Mouse (Mus musculus) cerebellum, postnatal 10 days (tissue): ENCODE results near the gene Zbtb18.
A peak's percentile ranks its signal among the peaks of the same experiment; 100 is the strongest.

Source experiments
- DNase-seq, 2 experiments: peaks; one replicate each; pipeline ENCODE4 v3.0.0; 2021; ENCODE audit warnings: mixed read lengths in 2 of 2

The Zbtb18 gene

GRCm38 (mm10) chr1:177447541-177448111 is 5.5 kb downstream of the Zbtb18 start:
- peak; percentile 75 to 79 for DNase-seq

DNA sequence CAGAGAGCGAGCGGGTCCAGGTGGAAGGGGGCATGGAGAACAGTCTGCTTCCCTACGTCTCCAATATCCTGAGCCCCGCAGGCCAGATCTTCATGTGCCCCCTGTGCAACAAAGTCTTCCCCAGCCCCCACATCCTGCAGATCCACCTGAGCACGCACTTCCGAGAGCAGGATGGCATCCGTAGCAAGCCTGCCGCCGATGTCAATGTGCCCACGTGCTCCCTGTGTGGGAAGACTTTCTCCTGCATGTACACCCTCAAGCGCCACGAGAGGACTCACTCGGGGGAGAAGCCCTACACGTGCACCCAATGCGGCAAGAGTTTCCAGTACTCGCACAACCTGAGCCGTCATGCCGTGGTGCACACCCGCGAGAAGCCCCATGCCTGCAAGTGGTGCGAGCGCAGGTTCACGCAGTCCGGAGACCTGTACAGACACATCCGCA is 6.0 kb downstream of the Zbtb18 start:
- peak in 1 of 2 experiments; percentile 74 for DNase-seq

- peak; percentile 4 to 41 for DNase-seq
Observed at GRCm38 (mm10) chr1:177448921-177449320, 6.8 kb downstream of the Zbtb18 start.

DNA sequence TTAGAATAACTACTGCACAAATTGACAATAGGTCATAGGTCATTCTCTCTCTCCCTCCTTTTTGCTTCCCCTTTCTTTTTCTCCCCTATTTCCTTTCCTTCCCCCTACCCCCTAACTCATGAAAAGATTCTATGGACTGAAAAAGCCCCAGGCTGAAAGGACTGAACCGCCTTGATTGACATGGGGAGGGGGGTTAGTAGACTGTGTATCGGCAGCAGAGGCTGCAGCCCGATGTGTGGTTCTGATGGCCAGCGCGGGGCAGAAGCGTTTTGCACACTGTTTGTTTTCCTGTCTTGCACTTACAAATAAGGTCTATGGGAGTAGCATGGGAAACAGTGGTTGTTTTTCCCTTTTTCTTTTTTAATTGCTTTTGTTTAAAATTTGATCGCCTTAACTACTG is 7.7 kb downstream of the Zbtb18 start:
- DNase-seq, result peak; percentile 50 to 58

- peak; percentile 33 to 58 for DNase-seq
Observed at GRCm38 (mm10) chr1:177451041-177451440, 8.9 kb downstream of the Zbtb18 start.

DNA sequence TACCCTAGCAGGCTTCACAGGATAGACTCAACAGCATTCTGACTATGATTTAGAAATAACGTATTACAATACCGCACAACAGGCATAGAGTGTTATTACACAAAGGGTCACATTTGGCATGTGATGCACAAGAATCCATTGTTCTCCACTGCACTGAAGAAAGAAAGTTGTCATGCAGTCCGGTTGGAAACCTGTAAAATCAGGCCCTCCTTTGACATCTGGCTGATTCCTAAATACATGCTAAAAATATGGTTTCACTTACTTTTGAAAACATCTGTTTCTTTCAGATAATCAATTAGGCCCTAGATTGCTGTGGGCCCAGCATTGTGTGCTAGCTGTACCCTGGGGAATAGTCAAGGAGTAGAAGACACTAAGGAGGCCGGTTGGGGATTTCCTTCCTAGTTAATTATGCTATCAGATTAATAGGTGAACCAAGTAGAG is 9.9 kb downstream of the Zbtb18 start:
- DNase-seq, result peak; percentile 43 to 69

- DNase-seq, result peak; percentile 59 to 77
Observed at GRCm38 (mm10) chr1:177452987-177453386, 10.8 kb downstream of the Zbtb18 start.

GRCm38 (mm10) chr1:177453806-177454205 is 11.7 kb downstream of the Zbtb18 start:
- peak; percentile 47 to 58 for DNase-seq

GRCm38 (mm10) chr1:177454492-177454891 is 12.3 kb downstream of the Zbtb18 start:
- DNase-seq, result no peak

DNA sequence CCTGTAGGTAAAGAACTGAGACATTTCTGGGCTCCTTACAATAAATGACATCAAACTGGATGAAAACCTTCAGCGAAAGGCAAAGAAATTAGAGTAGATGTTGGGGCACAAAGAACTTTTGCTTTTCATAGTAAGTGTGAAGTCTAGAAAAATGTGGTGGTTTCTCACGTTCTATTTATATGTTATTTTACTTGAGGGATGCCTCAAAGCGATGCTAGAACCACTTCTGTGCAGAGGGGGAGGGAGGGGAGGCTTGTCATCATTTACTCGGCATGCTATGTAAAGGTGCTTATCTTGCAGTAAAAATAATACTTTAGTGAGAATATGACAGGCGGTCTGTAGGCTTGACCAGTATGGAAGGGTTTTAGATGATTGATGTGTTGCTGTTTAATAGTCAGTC is 13.3 kb downstream of the Zbtb18 start:
- peak in 1 of 2 experiments; percentile 19 for DNase-seq

GRCm38 (mm10) chr1:177456208-177456607 is 14.1 kb downstream of the Zbtb18 start:
- peak; percentile 11 to 37 for DNase-seq

- DNase-seq, result peak; percentile 54 to 62
Observed at GRCm38 (mm10) chr1:177456772-177457171, 14.6 kb downstream of the Zbtb18 start.

- DNase-seq, result peak; percentile 62 to 65
Observed at GRCm38 (mm10) chr1:177457981-177458380, 15.8 kb downstream of the Zbtb18 start.

GRCm38 (mm10) chr1:177458456-177459389 is 16.6 kb downstream of the Zbtb18 start:
- peak; percentile 93 to 95 for DNase-seq

GRCm38 (mm10) chr1:177459536-177459935 is 17.4 kb downstream of the Zbtb18 start:
- peak; percentile 37 to 45 for DNase-seq

- peak; percentile 28 to 33 for DNase-seq
Observed at GRCm38 (mm10) chr1:177467150-177467549, 25.0 kb downstream of the Zbtb18 start.

- peak; percentile 77 to 80 for DNase-seq
Observed at GRCm38 (mm10) chr1:177468436-177468835, 26.3 kb downstream of the Zbtb18 start.

DNA sequence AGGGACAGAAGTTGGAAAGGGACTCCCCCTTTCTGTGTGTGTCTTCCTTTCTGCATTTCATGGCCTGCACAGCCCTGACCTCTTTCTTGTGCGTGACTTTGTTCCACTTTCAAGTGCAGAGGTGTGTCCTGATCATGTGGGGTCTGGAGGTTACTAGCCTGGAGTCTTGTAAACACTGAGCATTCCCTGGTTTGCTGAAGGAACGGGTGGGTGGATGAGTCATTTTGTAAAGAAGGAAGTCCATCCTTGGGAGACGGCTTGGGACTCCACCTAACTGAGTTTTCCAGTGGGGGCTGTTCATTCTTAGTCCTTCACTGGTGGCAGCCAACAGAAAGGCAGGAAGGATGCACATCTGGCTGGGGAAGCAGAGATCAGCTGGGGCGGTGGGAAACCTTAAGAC is 27.9 kb downstream of the Zbtb18 start:
- DNase-seq, result no peak

- no peak for DNase-seq
Observed at GRCm38 (mm10) chr1:177470951-177471350, 28.8 kb downstream of the Zbtb18 start.

- no peak for DNase-seq
Observed at GRCm38 (mm10) chr1:177475542-177476197, 33.5 kb downstream of the Zbtb18 start.

- DNase-seq, result no peak
Observed at GRCm38 (mm10) chr1:177478578-177478977, 36.4 kb downstream of the Zbtb18 start.

- DNase-seq, result peak; percentile 72 to 76
Observed at GRCm38 (mm10) chr1:177479356-177480004, 37.3 kb downstream of the Zbtb18 start.

- no peak for DNase-seq
Observed at GRCm38 (mm10) chr1:177483612-177484011, 41.5 kb downstream of the Zbtb18 start.
